Mouse (Mus musculus): ENCODE measurements around the gene Hes7.
A peak's percentile ranks its signal among the peaks of the same experiment; 100 is the strongest.

The Hes7 gene

DNA sequence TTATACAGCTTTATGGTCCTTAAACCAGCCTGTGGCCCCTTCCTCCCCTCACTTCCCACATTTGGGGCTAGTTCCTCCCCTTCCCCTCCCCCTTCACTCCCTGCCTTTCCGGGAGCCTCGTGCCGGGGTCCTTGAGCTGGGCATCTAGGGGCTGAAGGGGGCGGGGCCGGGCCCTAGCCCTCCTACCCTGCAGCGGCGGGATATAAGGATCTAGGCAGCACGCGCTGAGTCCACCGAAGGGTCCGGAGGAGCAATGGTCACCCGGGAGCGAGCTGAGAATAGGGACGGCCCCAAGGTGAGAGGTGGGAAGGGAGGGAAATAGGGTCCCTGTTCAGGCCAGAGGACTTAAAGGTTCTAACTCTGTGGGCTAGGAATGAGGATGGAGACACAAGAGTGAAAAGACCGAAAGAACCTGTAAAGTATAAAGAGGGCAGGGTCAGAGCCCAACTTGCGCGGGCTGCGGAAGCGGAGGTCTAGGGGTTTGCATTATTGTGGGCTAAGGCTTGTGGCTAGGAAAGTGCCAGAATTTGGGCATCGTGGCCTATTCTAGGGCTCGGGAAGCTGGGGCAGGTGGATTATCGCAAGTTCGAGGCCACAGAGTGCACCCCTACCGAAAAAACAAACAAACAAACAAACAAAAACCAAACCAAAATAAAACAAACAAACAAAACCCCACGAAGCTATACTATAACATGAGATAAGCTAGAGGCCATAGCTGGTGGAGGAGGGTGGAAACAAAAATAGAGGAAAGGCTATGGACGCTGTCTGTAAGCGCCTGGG, at the start of gene Hes7:
Gene Hes7, plus strand, starts transcription at position 184 of the 780 bp plus-strand sequence.
- peak; percentile 46 for DNase-seq

GRCm38 (mm10) chr11:69070590-69071222, 49.5 kb upstream of the Hes7 start, which contains the start of gene Tmem107:
Gene Tmem107, plus strand, starts transcription at chr11:69070806.
- peak; percentile 93 for DNase-seq

DNA sequence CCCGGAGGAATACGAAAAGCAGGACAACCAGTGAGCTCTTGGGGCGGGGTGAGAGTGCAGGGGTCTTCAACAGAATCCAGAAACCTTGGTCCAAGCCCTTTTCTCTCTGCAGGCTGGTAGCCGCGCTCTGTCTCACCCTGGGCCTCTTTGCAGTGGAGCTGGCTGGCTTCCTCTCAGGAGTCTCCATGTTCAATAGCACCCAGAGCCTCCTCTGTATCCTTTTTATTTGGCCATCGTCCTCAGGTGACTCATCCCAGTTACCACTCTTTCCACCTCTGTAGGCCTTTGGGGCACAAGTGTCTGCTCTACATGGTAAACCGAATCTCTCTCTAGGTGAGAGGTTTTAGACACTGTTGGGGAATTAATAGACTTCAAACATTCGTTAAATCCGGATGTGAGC, 48.9 kb upstream of the Hes7 start:
- no peak for DNase-seq

DNA sequence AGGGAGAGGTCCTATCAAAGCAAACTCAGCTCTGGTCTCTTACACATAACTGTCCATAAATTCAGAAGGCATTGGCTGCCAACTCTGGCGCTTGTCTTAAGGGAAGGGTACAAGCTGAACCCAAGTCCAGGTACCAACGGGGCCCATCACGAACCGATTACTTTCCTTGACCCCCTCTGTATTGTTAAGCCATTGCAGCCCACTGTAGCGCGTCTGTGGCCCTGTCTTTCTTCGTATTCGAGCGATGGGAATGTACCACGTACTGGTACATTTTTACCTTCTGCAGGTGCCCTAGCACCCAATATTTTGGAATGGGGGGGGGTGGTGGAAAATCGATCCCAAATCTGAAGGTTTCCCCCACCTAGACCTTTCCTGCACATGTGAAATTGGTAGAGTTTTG, 48.0 kb upstream of the Hes7 start:
- no peak for DNase-seq

DNA sequence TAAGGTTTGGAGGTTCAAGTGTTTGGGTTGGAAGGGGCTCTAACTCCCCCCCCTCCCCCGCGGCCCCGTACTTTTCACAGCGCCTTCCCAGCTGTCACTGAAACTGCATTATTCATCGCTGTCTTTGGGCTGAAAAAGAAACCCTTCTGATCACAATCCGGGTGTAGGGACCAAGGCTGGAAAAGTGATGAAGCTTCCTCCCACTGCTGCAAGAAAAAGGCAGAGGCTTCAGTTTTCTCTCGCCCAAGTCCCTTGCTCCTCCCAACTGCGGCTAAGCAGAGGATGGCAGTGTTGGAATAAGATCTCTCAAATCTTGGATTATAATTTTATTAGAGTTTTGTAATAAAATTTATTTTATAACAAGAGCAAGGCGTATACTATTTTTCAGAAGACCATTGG, 47.5 kb upstream of the Hes7 start:
- DNase-seq: no peak

- peak; percentile 89 for DNase-seq
Observed at GRCm38 (mm10) chr11:69073065-69073888, 46.9 kb upstream of the Hes7 start.

DNA sequence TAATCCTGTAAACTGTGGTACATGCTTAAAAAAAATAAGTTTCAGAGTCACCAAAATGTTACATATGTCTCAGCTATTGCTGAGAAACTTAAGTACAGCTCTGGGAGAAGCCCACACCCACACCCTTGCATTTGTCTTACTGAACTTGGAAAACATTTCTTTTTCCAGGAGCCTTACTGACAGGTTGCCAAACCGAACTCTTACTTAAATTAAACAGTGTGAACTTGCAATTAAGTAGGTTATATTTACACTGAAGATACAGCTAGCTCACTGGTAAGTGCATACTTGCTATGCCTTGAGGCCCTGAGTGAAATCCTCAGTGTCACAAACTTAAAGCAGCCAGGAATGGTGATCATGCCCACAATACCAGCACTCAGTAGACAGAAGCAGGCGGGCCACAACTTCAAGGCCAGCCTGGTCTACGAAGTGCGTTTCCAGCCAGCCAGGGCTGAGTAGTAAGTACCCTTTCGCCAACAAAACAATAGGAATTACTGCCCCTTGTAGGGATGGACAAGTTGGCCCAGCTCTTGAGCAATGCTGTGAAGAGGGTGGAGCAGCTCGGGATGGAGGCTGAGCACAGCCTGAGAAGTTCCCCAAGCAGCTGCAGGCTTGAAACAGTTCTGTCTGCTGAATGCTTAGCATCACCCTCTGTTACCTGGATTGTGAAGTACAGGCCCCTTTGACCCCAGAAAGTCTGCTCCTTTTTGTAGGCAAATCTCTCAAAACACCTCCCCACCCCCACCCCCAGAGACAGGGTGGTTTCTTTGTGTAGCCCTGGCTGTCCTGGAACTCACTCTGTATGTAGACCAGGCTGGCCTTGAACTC, 46.0 kb upstream of the Hes7 start:
- no peak for DNase-seq

GRCm38 (mm10) chr11:69074776-69075069, 45.5 kb upstream of the Hes7 start:
- DNase-seq: peak; percentile 5

DNA sequence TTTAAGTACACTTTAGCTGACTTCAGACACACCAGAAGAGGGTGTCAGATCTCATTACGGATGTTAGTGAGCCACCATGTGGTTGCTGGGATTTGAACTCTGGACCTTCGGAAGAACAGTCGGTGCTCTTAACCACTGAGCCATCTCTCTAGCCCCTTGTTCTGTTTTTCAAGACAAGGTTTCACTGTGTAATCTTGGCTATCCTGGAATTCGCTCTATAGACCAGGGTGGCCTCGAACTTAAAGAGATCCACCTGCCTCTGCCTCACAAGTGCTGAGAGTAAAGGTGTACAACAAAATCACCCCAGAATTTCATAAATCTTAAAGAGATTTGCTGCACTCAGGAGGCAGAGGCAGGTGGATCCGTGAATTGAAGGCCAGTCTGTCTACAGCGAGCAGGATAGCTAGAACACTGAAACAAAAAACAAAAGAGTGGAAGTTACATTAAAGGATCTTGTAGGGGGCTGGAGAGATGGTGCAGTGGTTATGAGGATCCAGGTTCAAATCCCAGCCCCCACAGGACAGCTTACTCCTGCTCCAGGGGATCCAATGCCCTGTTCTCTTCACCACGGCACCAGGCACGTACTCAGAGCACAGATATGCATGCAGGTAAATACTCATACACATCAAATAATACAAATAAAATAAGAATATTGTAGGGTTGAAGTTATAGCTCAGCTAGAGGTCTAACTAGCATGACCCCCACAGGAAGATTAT, 44.3 kb upstream of the Hes7 start:
- DNase-seq: peak; percentile 6

- DNase-seq: peak; percentile 3
Observed at GRCm38 (mm10) chr11:69076572-69076971, 43.6 kb upstream of the Hes7 start.

GRCm38 (mm10) chr11:69077316-69077715, 42.9 kb upstream of the Hes7 start:
- no peak for DNase-seq

- no peak for DNase-seq
Observed at GRCm38 (mm10) chr11:69078041-69078440, 42.2 kb upstream of the Hes7 start.

DNA sequence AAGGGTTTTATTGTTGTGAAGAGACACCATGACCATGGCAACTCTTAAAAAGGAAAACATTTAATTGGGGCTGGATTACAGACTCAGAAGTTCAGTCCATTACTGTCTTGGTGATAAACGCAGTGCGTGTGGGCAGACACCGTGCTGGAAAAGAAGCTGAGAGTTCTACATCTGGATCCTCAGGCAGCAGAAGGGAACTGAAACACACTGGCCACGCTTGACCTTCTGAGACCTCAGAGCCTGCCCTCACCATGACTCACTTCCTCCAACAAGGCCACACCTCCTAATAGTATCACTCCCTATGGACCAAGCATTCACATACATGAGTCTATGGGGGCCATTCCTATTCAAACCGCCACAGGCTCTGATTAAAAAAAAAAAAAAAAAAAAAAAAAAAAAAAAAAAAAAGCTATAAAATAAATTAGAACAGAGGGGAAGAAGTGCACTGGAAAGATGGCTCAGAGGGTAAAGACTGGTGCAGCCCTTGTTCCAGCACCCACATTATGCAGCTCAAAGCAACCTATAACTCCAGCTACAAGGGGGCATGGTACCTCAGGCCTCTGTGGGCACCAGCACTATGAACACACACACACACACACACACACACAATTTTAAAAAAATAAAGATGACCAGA, 41.3 kb upstream of the Hes7 start:
- DNase-seq: no peak

DNA sequence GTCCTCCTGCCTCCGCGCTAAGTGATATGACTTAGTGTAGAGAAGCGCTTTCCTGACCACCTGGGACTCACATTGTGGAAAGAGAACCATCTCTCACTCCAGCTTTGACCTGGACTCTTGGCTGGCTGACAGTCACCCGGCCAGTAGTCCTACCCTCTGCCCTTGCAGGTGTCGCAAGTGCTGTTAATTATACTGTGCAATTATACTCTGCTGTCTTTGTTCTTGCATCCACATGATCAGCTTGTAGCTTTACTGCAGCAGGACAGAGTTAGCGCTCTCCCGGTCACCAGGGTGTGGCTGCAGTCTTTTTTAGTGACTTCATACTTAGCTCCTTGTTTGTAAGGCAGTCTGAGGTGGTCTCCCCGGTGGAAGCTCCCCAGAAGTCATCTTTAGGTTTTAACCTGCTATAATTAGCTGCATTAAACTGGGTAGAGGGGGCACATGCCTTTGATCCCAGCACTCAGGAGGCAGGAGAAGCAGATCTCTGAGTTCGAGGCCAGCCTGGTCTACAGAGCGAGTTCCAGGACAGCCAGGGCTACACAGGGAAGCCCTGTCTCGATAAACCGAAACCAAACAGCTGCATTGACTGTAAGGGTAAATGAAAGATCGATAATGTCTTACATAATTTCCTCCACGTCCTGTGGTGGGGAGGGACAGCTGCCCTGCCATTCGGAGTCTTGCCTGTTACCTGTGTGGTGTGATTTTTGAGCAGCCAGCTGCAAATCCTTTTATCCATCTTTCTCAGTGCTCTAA, 39.9 kb upstream of the Hes7 start:
- DNase-seq: no peak

GRCm38 (mm10) chr11:69080855-69081222, 39.4 kb upstream of the Hes7 start:
- no peak for DNase-seq

GRCm38 (mm10) chr11:69081613-69082012, 38.6 kb upstream of the Hes7 start:
- no peak for DNase-seq

DNA sequence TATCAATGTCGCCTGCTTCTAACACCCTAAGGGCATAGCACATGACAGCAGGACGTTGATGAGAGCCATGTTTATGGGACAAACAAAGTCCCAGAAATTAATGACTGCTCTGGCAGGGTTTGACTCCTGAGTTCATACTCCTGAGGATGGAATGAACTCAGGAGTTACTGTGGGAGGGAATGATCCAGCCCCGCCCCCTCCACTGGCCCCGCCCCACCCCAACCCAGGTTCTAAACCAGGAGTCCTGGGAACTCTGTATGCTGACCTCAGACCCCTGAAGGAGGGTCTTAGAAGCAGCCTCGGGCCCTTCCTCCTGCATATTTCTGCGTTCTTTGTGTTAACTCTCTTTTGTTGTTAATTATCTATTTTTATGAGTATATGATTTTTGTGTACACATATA, 34.6 kb upstream of the Hes7 start:
- no peak for DNase-seq

DNA sequence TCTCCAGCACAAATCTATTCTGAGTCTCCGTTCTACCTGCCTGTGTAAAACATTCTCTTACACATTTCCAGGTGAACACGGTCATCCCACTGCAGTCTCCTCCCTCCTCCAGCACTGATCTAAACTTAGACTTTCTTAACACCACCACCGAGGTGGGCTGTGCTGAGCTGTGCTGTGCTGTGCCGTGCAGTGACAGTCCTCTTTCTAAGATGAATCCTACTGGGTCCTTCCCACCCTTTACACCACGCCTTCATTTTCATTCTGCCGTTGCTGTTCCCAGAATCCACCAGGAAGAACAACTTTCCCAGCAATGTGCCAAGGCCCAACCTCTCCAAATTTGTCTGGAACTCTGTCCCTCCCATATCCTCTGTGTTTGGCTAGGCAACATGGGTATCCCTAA, 33.8 kb upstream of the Hes7 start:
- DNase-seq: no peak

GRCm38 (mm10) chr11:69087082-69087481, 33.1 kb upstream of the Hes7 start:
- DNase-seq: peak; percentile 39

DNA sequence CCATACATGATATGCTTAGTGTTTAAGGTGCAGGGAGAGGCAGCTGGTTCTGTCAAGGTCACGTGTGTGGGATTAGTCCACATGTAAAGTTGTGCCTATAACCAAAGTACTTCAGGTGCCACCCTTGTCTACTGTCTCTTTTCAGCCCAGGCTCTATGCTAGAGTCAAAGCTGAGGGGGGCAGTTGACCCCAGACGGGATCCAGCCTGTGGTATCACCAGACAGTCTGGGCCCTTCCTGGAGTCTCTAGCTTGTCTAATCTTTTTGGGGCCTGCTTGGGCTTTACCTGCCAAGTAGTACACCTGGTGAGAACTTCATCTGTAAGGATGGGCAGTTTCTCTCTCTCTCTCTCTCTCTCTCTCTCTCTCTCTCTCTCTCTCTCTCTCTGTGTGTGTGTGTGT, 32.6 kb upstream of the Hes7 start:
- no peak for DNase-seq
